Mouse (Mus musculus): ENCODE data around the gene Aqp3. TPM values are rescaled to one million over a fixed set of nuclear protein-coding genes. Genes with fewer than 3 reads are reported as not detected.

Gene Aqp3
- total and polyA plus RNA-seq, 3 experiments: 0.12 to 0.42 TPM; not detected in 1

- Histone ChIP-seq H3K36me3 (ENCODE audit: control insufficient read depth in 1 of 2, insufficient read depth in 2 of 2, low read length in 2 of 2) (peaks cover 0 to 6% of the 10 kb centered on the region in 2 experiments), H3K27ac (ENCODE audit: control insufficient read depth, low read depth, low read length) (peak within 1 kb of the TSS; percentile 2; the same call in 1 of the 2 replicates), H3K9me3 (replicated peaks; ENCODE audit: insufficient read depth, low read length) (no peaks in the 10 kb centered on the region), H3K4me3 (ENCODE audit: control insufficient read depth in 1 of 2, insufficient read depth in 1 of 2, low read depth in 2 of 2, low read length in 2 of 2) (peak within 1 kb of the TSS; percentile 79 to 92), H3K79me2 (ENCODE audit: control insufficient read depth, insufficient read depth, low read length, poor library complexity) (peaks cover 10% of the 10 kb centered on the region), H3K4me1 (ENCODE audit: control insufficient read depth in 1 of 2, insufficient read depth in 2 of 2, low read length in 2 of 2) (peaks cover 0 to 8% of the 10 kb centered on the region in 2 experiments; a peak in 2 of 4 replicates), H3K9ac (ENCODE audit: control insufficient read depth, low read depth, low read length, poor library complexity, severe bottlenecking) (peak within 1 kb of the TSS; percentile 68), H3K27me3 (ENCODE audit: control insufficient read depth in 1 of 2, insufficient read depth in 2 of 2, low read length in 2 of 2) (no peaks in the 10 kb centered on the region)
- peak; percentile 100 for DNase-seq (ENCODE audit: low read depth, low spot score)
- TF ChIP-seq TBP (IDR thresholded peaks at IDR 0.05; ENCODE audit: low read depth, low read length): peak; percentile 71
- no peak for TF ChIP-seq CTCF (IDR thresholded peaks at IDR 0.05 in 2 of 3, conservative IDR thresholded peaks at IDR 0.05 in 1 of 3; ENCODE audit: control insufficient read depth in 1 of 3, insufficient read depth in 1 of 3, low read depth in 2 of 3, low read length in 3 of 3, poor library complexity in 1 of 3, severe bottlenecking in 1 of 3)
- TF ChIP-seq ETS1 (IDR thresholded peaks at IDR 0.05; ENCODE audit: low read depth, low read length): 0 out of 2 replicates have a peak, but pooled peaks have one; percentile 53
- peak; percentile 77 for TF ChIP-seq CHD2 (IDR thresholded peaks at IDR 0.05; ENCODE audit: low read length)
- no peak for TF ChIP-seq GABPA (IDR thresholded peaks at IDR 0.05; ENCODE audit: low read depth, low read length)
- TF ChIP-seq SMC3 (IDR thresholded peaks at IDR 0.05; ENCODE audit: low read depth, low read length): no peak
- TF ChIP-seq MYC (IDR thresholded peaks at IDR 0.05; ENCODE audit: low read depth, low read length): peak; percentile 94
- TF ChIP-seq SIN3A (IDR thresholded peaks at IDR 0.05; ENCODE audit: low read length): peak; percentile 99
- 0 out of 2 replicates have a peak, but pooled peaks have one; percentile 30 for TF ChIP-seq NRF1 (IDR thresholded peaks at IDR 0.05; ENCODE audit: insufficient read depth, low read depth, low read length, poor library complexity, severe bottlenecking)
- TF ChIP-seq MAX (IDR thresholded peaks at IDR 0.05; ENCODE audit: low read length): peak; percentile 96
- TF ChIP-seq MXI1 (IDR thresholded peaks at IDR 0.05; ENCODE audit: low read depth, low read length): peak; percentile 100
- TF ChIP-seq EP300 (IDR thresholded peaks at IDR 0.05; ENCODE audit: low read depth in 1 of 2, low read length in 2 of 2): peak in 1 of 2 experiments; percentile 40; a peak in 2 of 4 replicates
- TF ChIP-seq POLR2A (IDR thresholded peaks at IDR 0.05; ENCODE audit: control insufficient read depth in 1 of 2, insufficient read depth in 1 of 2, low read depth in 1 of 2, low read length in 2 of 2, poor library complexity in 1 of 2): peak in 1 of 2 experiments; percentile 81; a peak in 2 of 4 replicates
- peak; percentile 43; the same call in 1 of the 2 replicates for TF ChIP-seq MAZ (IDR thresholded peaks at IDR 0.05; ENCODE audit: low read depth, low read length)
- no peak for TF ChIP-seq USF2 (IDR thresholded peaks at IDR 0.05; ENCODE audit: borderline replicate concordance in 1 of 2, insufficient read depth in 1 of 2, low read depth in 1 of 2, low read length in 2 of 2)
- TF ChIP-seq USF1 (IDR thresholded peaks at IDR 0.05; ENCODE audit: low read depth, low read length): peak; percentile 87
- no peak for TF ChIP-seq MYB (IDR thresholded peaks at IDR 0.05; ENCODE audit: low read depth, low read length)
- peak; percentile 69 for TF ChIP-seq NELFE (IDR thresholded peaks at IDR 0.05; ENCODE audit: low read depth, low read length)
- 0 out of 2 replicates have a peak, but pooled peaks have one; percentile 22 for TF ChIP-seq TCF12 (IDR thresholded peaks at IDR 0.05; ENCODE audit: low read depth, low read length)
- TF ChIP-seq ELF1 (IDR thresholded peaks at IDR 0.05; ENCODE audit: low read depth, low read length): peak; percentile 97
- peak; percentile 56; the same call in 1 of the 2 replicates for TF ChIP-seq BHLHE40 (IDR thresholded peaks at IDR 0.05; ENCODE audit: borderline replicate concordance, low read depth, low read length)
- peak; percentile 83 for TF ChIP-seq KAT2A (conservative IDR thresholded peaks at IDR 0.05; ENCODE audit: low read depth, low read length)
- TF ChIP-seq HCFC1 (IDR thresholded peaks at IDR 0.05; ENCODE audit: low read depth, low read length): peak; percentile 95
- no peak for TF ChIP-seq ZNF384 (IDR thresholded peaks at IDR 0.05; ENCODE audit: low read depth, low read length)
These were observed 26.4 kb upstream of the Aqp3 start, which contains the start of gene Nol6 for GRCm38 (mm10) chr4:41124180-41124951. Gene Nol6, minus strand, starts transcription at chr4:41124455.

All from MEL (cell line).